Mouse (Mus musculus) layer of hippocampus, adult 11-12 months (tissue): ENCODE measurements around the gene Ctrl.

Experiments used
- DNase-seq: peaks from one replicate; pipeline ENCODE4 v3.0.0; 2022; ENCODE audit warnings: low spot score

Ctrl gene

GRCm38 (mm10) chr8:105937496-105938305 lies 4.0 kb upstream of the Ctrl start:
- DNase-seq = peak; percentile 57

GRCm38 (mm10) chr8:105936866-105937475 lies 3.3 kb upstream of the Ctrl start:
- peak; percentile 89 for DNase-seq

GRCm38 (mm10) chr8:105935863-105936603 lies 2.4 kb upstream of the Ctrl start:
- DNase-seq = no peak

- no peak for DNase-seq
Measured at GRCm38 (mm10) chr8:105935105-105935504, 1.4 kb upstream of the Ctrl start.

DNA sequence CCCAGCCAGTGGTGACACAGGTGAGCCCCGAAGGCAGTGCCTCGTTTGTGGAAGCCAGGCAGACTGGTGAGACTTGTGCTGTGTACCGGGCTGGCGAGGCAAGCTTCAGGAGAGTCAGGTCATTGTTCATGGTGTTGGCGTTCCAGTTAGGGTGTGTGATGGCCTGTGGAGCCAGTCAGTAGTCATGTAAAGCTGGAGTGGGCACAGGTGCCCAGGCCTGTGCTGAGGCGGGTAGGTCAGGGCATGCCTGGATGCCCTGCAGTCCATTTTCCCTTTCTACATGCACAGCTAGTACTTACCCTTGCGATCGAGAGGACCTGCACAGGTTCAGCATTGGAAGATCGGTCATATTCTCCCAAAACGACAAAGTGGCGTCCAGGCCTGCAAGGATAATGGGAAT lies 1.1 kb downstream of the Ctrl start:
- no peak for DNase-seq

- no peak for DNase-seq
Measured at GRCm38 (mm10) chr8:105931271-105931670, 2.4 kb downstream of the Ctrl start.

- DNase-seq = peak; percentile 84
Measured at GRCm38 (mm10) chr8:105930602-105931001, 3.1 kb downstream of the Ctrl start.

GRCm38 (mm10) chr8:105925123-105925522 lies 8.5 kb downstream of the Ctrl start:
- no peak for DNase-seq

- no peak for DNase-seq
Measured at GRCm38 (mm10) chr8:105919390-105919789, 14.3 kb downstream of the Ctrl start.

DNA sequence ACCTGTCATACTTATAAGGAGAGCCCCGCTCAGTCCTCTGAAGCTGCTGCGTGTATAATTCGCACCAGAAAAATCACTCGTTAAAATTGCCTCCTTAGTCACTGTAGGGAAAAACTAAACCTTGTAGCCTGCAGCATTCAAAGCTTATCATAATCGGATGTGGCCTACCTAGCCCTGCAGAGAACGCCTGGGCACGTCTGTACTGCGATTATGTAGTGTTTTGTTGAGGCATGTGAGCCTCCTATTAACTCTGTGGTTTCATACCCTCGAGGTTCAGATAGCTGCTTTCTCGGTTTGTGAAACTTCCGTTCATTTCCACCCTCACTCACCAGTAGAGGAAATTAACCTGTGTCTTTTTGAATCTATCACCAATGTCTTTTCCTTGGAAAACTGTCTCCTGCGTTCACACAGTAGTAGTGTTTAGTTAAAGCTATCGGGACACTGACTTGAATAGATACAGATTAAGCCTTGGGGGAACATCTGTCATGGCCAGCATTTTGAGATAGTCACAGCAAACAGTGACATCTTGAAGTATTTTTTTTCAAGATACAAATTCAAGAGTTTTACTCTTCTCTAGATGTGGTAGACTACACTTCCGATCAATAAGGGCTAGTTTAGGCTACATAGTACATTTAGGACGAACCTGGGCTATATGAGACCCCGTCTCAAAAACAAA lies 32.6 kb downstream of the Ctrl start:
- DNase-seq = no peak

GRCm38 (mm10) chr8:105900180-105900940 lies 33.3 kb downstream of the Ctrl start, which contains the start of gene Pskh1:
Gene Pskh1 (plus strand): TSS chr8:105900441.
- peak; percentile 91 for DNase-seq

DNA sequence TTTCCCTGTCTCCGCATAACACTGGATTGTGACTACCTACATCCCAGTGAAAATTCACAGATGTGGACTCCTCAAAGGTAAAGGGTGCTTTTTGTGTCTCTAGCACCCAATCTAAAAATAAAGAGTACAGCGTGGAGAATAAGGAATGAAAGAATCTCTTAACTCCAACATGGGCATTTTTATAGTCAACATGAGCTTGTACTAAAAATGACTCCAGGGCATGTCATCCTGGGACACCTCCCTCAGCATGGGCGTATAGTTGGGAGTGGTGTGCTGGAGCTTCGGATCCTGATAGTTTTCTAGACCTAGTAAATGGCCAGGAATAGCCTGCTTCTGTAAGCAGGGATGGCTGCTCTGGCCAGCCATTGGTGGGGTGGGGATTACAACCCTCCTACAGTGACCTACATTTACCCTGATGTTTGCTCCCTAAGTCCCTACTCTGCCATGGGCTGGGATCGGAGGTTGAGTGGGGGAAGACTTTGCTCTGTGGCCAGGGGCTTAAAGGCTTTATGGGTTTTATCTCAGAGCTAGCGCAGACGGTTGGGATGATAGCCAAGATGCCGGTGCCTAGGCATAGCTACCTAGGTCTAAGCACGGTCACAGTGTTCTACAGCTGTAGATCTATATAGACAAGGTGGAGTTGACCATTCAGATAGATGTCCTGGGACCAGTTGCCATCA lies 35.7 kb downstream of the Ctrl start:
- DNase-seq = no peak

DNA sequence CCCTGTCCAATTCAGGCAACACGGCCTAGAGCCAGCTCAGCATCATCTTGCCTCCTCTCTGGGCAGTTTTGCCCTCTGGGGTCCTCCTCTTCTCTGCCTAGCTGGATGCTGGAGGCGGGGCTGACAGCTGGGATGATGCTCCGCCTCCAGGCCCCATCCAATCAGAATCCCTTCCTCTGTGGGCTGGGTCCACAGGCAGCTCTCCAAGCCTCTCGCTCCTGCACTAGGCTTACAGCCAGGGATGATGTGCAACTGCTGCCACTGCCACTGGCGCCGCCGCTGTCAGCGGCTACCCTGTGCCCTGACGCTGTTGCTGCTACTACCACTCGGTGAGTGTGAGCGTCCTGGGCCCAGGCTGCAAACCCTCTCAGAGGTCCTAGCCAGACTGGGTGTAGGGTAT lies 40.3 kb downstream of the Ctrl start, which contains the start of gene Nrn1l:
TSS of gene Nrn1l (plus strand) at position 229 of the 400 bp plus-strand sequence.
- peak; percentile 84 for DNase-seq

GRCm38 (mm10) chr8:105892432-105892831 lies 41.2 kb downstream of the Ctrl start:
- no peak for DNase-seq

DNA sequence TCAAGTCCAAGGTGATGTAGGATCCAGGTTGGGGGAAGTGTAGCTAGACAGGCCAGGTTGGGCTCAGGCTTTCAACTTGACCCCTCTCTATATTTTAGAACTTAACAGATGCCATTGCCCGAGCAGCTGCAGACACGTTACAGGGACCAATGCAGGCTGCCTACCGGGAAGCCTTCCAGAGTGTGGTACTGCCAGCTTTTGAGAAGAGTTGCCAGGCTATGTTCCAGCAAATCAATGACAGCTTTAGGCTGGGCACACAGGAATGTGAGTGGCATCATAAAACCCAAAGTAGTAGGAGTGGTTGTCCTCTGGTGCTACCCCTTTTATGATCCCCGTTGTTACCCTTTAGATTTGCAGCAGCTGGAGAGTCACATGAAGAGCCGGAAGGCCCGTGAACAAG lies 42.8 kb downstream of the Ctrl start:
- DNase-seq = peak; percentile 81

DNA sequence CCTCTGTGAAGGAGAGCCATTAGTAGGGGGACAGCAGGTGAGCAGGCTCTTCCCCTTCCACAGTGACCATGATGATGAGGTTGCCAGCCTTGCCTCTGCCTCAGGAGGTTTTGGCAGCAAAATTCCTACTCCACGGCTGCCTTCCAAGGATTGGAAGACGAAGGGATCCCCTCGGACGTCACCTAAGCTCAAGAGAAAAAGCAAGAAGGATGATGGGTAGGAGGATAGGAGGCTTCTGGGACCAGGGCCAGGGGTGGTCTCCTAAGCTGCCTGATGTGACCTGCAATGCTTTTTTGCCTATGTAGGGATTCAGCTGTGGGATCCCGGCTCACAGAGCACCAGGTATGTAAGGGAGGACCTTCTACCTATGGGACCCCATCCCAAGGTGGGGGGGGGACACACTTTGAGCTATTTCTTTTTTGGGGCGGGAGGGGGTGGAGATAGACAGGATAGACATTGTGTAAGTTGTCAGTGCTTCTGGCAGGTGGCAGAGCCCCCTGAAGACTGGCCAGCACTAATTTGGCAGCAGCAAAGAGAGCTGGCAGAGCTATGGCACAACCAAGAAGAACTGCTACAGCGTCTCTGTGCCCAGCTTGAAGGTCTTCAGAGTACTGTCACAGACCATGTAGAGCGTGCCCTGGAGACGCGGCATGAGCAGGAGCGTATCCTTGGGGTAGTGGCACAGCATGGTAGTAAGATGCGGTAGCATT lies 43.8 kb downstream of the Ctrl start:
- no peak for DNase-seq
